Mouse (Mus musculus) lung, embryonic 14.5 days (tissue): ENCODE measurements around the gene Ptms. TPM values are rescaled to one million over a fixed set of nuclear protein-coding genes. Genes with fewer than 3 reads are reported as not detected.
A peak's percentile ranks its signal among the peaks of the same experiment; 100 is the strongest.

Experiments used
- ATAC-seq: fragments of 200-750 bp; cut with Nextera tagmentation; 2 replicates; pipeline ENCODE4 v1.8.0; 2017; ENCODE audit warnings: mild to moderate bottlenecking, moderate TSS enrichment, moderate library complexity; ENCODE audit not compliant: insufficient read depth
- DNase-seq: peaks from one replicate; pipeline ENCODE4 v3.0.0-alpha.2; 2015
- H3K27ac ChIP-seq: fragments of 300-500 bp; sonication (generic); 2 replicates; pipeline ENCODE4 v1.5.1; 2014; ENCODE audit warnings: low read depth, mild to moderate bottlenecking, moderate library complexity
- H3K27me3 ChIP-seq: fragments of 300-500 bp; sonication (generic); 2 replicates; pipeline ENCODE4 v1.6.1; 2014; ENCODE audit warnings: low read length, control low read depth; ENCODE audit not compliant: insufficient read depth
- H3K36me3 ChIP-seq: fragments of 300-500 bp; sonication (generic); 2 replicates; pipeline ENCODE4 v1.6.1; 2014; ENCODE audit warnings: control low read depth; ENCODE audit not compliant: insufficient read depth
- H3K4me1 ChIP-seq: fragments of 300-500 bp; sonication (generic); 2 replicates; pipeline ENCODE4 v1.6.1; 2014; ENCODE audit warnings: antibody characterized with exemption, control low read depth; ENCODE audit not compliant: insufficient read depth
- H3K4me2 ChIP-seq: fragments of 300-500 bp; sonication (generic); 2 replicates; pipeline ENCODE4 v1.6.1; 2014; ENCODE audit warnings: mild to moderate bottlenecking
- H3K4me3 ChIP-seq: fragments of 300-500 bp; sonication (generic); 2 replicates; pipeline ENCODE4 v1.5.1; 2014; ENCODE audit warnings: low read depth, low read length
- H3K9ac ChIP-seq: fragments of 300-500 bp; sonication (generic); 2 replicates; pipeline ENCODE4 v1.6.1; 2014
- H3K9me3 ChIP-seq: fragments of 300-500 bp; sonication (generic); 2 replicates; pipeline ENCODE4 v1.6.1; 2016; ENCODE audit warnings: low read depth, low read length, control low read depth
- CTCF ChIP-seq: IDR thresholded peaks from 2 replicates; pipeline ENCODE4 v1.5.1; 2016; ENCODE audit warnings: antibody characterized with exemption, low read depth
- WGBS: fragments of 180-500 bp; shearing (Covaris S2); extraction: QIAGEN DNeasy Blood & Tissue Kit; methylation state at CpG from one replicate; pipeline ENCODE4 v1.1.7; 2014; 5-methylcytosine and 5-hydroxymethylcytosine counted together
- polyA plus RNA-seq: library from polyadenylated mRNA; unstranded; fragments of >200 nt; fragmentation: Nextera tagmentation; extraction: Ambion mirVana; gene quantifications from 2 replicates; pipeline ENCODE4 v1.2.1, GENCODE M21; 2014

Ptms gene
- polyA plus RNA-seq, 1 experiment from 2014 or later = 442 TPM

GRCm38 (mm10) chr6:124918890-124919627, 844 bp downstream of the Ptms start:
- Histone ChIP-seq H3K27me3 (no peaks in the 10 kb centered on the region), H3K36me3 (peaks cover 11% of the 10 kb centered on the region), H3K27ac (peak overlapping the region; percentile 100), H3K4me3 (peak overlapping the region; percentile 88), H3K4me2 (peak overlapping the region; percentile 100), H3K9me3 (no peaks in the 10 kb centered on the region), H3K9ac (peak overlapping the region; percentile 98), H3K4me1 (peaks cover 26% of the 10 kb centered on the region)
- no peak for TF ChIP-seq CTCF
- 13% methylated on average over 14 of the region's 14 CpGs for WGBS
- DNase-seq (no peak), ATAC-seq (no peak)

GRCm38 (mm10) chr6:124918331-124918690, 1.6 kb downstream of the Ptms start:
- Histone ChIP-seq H3K4me3 (peak overlapping the region; percentile 88), H3K27ac (peak overlapping the region; percentile 100), H3K9ac (peak overlapping the region; percentile 98), H3K9me3 (no peaks in the 10 kb centered on the region), H3K36me3 (peaks cover 19% of the 10 kb centered on the region), H3K4me2 (peak overlapping the region; percentile 100), H3K4me1 (peaks cover 26% of the 10 kb centered on the region), H3K27me3 (no peaks in the 10 kb centered on the region)
- DNase-seq = no peak
- WGBS = 4% methylated on average over 7 of the region's 7 CpGs
- ATAC-seq = no peak
- TF ChIP-seq CTCF = no peak

- DNase-seq (peak; percentile 95), ATAC-seq (peak; percentile 54)
- Histone ChIP-seq H3K4me3 (peak overlapping the region; percentile 88), H3K9me3 (no peaks in the 10 kb centered on the region), H3K36me3 (peaks cover 23% of the 10 kb centered on the region), H3K27ac (peak overlapping the region; percentile 100), H3K4me1 (peaks cover 26% of the 10 kb centered on the region), H3K27me3 (no peaks in the 10 kb centered on the region), H3K4me2 (peak overlapping the region; percentile 100), H3K9ac (peak overlapping the region; percentile 98)
- under 1% methylated on average over 85 of the region's 89 CpGs for WGBS
- TF ChIP-seq CTCF = no peak
These were observed 2.2 kb downstream of the Ptms start for GRCm38 (mm10) chr6:124917518-124918330.

GRCm38 (mm10) chr6:124916695-124917517, 3.0 kb downstream of the Ptms start:
- H3K4me3 ChIP-seq = peak overlapping the region; percentile 88
- no peaks in the 10 kb centered on the region for H3K27me3 ChIP-seq
- H3K4me2 ChIP-seq = peak overlapping the region; percentile 100
- ATAC-seq (peak; percentile 53), DNase-seq (peak; percentile 95)
- H3K4me1 ChIP-seq = peaks cover 26% of the 10 kb centered on the region
- peak; percentile 40; the same call in 1 of the 2 replicates for TF ChIP-seq CTCF
- H3K9ac ChIP-seq = peak overlapping the region; percentile 98
- under 1% methylated on average over 58 of the region's 67 CpGs for WGBS
- peak overlapping the region; percentile 100 for H3K27ac ChIP-seq
- peaks cover 27% of the 10 kb centered on the region for H3K36me3 ChIP-seq
- H3K9me3 ChIP-seq = no peaks in the 10 kb centered on the region

- Histone ChIP-seq H3K9me3 (no peaks in the 10 kb centered on the region), H3K36me3 (peaks cover 27% of the 10 kb centered on the region), H3K4me3 (peak overlapping the region; percentile 88), H3K27me3 (no peaks in the 10 kb centered on the region), H3K4me2 (peak overlapping the region; percentile 100), H3K27ac (peak overlapping the region; percentile 100; the same call in 1 of the 2 replicates), H3K9ac (peak overlapping the region; percentile 98), H3K4me1 (peaks cover 18% of the 10 kb centered on the region)
- 4% methylated on average over 12 of the region's 12 CpGs for WGBS
- peak; percentile 38 for DNase-seq
- ATAC-seq = no peak
- TF ChIP-seq CTCF = no peak
These were observed 3.8 kb downstream of the Ptms start for GRCm38 (mm10) chr6:124915942-124916694.

GRCm38 (mm10) chr6:124915160-124915941, 4.6 kb downstream of the Ptms start:
- ATAC-seq (no peak), DNase-seq (no peak)
- H3K4me3 ChIP-seq = peak overlapping the region; percentile 88
- H3K9me3 ChIP-seq = no peaks in the 10 kb centered on the region
- peaks cover 2% of the 10 kb centered on the region; the same call in 1 of the 2 replicates for H3K27me3 ChIP-seq
- H3K4me1 ChIP-seq = peaks cover 11% of the 10 kb centered on the region
- H3K9ac ChIP-seq = peak overlapping the region; percentile 98
- H3K4me2 ChIP-seq = peak overlapping the region; percentile 100
- no peak for TF ChIP-seq CTCF
- H3K27ac ChIP-seq = no peak overlapping the region
- WGBS = 18% methylated on average over 22 of the region's 22 CpGs
- peaks cover 27% of the 10 kb centered on the region for H3K36me3 ChIP-seq
